Mouse (Mus musculus): ENCODE results near the gene Saysd1. TPM values are rescaled to one million over a fixed set of nuclear protein-coding genes. Genes with fewer than 3 reads are reported as not detected.

The Saysd1 gene
- polyA plus RNA-seq, 1 experiment from 2014 or later = 10.2 TPM

GRCm38 (mm10) chr14:20093493-20093892, 44.8 kb downstream of the Saysd1 start:
- H3K4me1 ChIP-seq = no peaks in the 10 kb centered on the region
- no peaks in the 10 kb centered on the region for H3K9me3 ChIP-seq (replicated peaks)
- 28% methylated on average over 7 of the region's 7 CpGs for WGBS
- H3K27ac ChIP-seq (replicated peaks) = no peak overlapping the region
- H3K4me3 ChIP-seq = no peak overlapping the region
- no peaks in the 10 kb centered on the region for H3K27me3 ChIP-seq (ENCODE audit: low read depth, poor library complexity, severe bottlenecking)
- H3K36me3 ChIP-seq = no peaks in the 10 kb centered on the region
- DNase-seq (ENCODE audit: low spot score) = peak; percentile 21

DNA sequence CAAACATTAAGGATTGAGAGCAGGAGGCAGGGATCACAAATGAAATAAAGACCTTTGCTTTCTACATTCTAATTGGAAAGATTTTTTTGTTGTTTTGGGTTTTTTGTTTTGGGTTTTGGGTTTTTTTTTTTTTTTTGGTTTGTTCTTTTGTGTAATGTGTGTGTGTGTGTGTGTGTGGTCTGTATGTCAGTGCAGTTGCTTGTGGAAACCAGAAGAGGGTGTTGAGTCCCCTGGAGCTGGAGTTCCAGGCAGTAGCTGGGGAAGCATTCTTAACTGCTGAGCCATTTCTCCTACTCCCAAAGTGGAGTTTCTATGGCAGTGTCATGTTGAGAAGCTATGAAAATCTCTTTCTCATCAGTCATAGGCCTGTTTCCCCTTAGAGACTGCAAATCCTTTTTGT, 54.0 kb downstream of the Saysd1 start:
- Histone ChIP-seq H3K36me3 (no peaks in the 10 kb centered on the region), H3K9me3 (replicated peaks) (no peaks in the 10 kb centered on the region), H3K27me3 (ENCODE audit: low read depth, poor library complexity, severe bottlenecking) (0 out of 2 replicates have a peak, but pooled peaks cover 4% of the 10 kb centered on the region), H3K4me3 (no peak overlapping the region), H3K4me1 (peaks cover 28% of the 10 kb centered on the region), H3K27ac (replicated peaks) (no peak overlapping the region)
- no peak for DNase-seq (ENCODE audit: low spot score)

- Histone ChIP-seq H3K36me3 (no peaks in the 10 kb centered on the region), H3K4me1 (peaks cover 28% of the 10 kb centered on the region), H3K27me3 (ENCODE audit: low read depth, poor library complexity, severe bottlenecking) (0 out of 2 replicates have a peak, but pooled peaks cover 4% of the 10 kb centered on the region), H3K9me3 (replicated peaks) (no peaks in the 10 kb centered on the region), H3K27ac (replicated peaks) (peak overlapping the region; percentile 95), H3K4me3 (peak overlapping the region; percentile 72)
- peak; percentile 93 for DNase-seq (ENCODE audit: low spot score)
- 3% methylated on average over 56 of the region's 56 CpGs for WGBS
Observed at GRCm38 (mm10) chr14:20082536-20083325, 55.6 kb downstream of the Saysd1 start.

DNA sequence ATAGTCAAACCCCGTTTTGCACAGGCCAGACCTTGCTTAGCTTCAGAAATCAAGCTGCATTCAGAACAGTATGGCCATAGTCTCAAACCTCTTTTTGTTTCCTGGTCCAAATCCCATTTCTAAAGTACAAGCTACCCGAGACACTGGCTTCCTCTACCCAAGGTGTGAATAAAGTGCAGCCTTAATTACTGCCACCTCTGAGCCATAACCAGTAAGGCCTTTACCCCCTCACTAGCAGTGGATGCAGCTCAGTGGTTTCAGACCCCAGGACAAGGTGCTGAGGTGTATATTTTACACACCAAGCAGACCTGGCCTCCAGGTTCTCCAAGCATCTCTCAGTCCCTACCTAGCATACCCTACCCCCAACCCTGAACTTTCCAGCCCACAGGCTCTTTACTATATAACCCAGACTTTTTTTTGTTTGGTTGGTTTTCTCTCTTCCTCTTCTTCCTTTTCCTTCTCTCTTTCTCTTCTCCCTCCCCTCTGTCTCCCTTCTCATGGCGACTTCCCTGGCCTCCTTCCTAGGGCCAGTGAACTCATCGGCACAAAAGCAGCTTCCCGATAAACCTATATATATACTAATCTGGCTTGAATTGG, 56.3 kb downstream of the Saysd1 start:
- no peaks in the 10 kb centered on the region for H3K36me3 ChIP-seq
- peak overlapping the region; percentile 95 for H3K27ac ChIP-seq (replicated peaks)
- no peak for DNase-seq (ENCODE audit: low spot score)
- 78% methylated on average over 5 of the region's 5 CpGs for WGBS
- peaks cover 28% of the 10 kb centered on the region for H3K4me1 ChIP-seq
- H3K27me3 ChIP-seq (ENCODE audit: low read depth, poor library complexity, severe bottlenecking) = 0 out of 2 replicates have a peak, but pooled peaks cover 4% of the 10 kb centered on the region
- peak overlapping the region; percentile 72 for H3K4me3 ChIP-seq
- H3K9me3 ChIP-seq (replicated peaks) = no peaks in the 10 kb centered on the region

GRCm38 (mm10) chr14:20081084-20081483, 57.2 kb downstream of the Saysd1 start:
- peaks cover 28% of the 10 kb centered on the region for H3K4me1 ChIP-seq
- DNase-seq (ENCODE audit: low spot score) = no peak
- H3K27me3 ChIP-seq (ENCODE audit: low read depth, poor library complexity, severe bottlenecking) = 0 out of 2 replicates have a peak, but pooled peaks cover 4% of the 10 kb centered on the region
- H3K4me3 ChIP-seq = no peak overlapping the region
- 90% methylated on average over 1 of the region's 1 CpGs for WGBS
- H3K27ac ChIP-seq (replicated peaks) = no peak overlapping the region
- H3K9me3 ChIP-seq (replicated peaks) = no peaks in the 10 kb centered on the region
- no peaks in the 10 kb centered on the region for H3K36me3 ChIP-seq

GRCm38 (mm10) chr14:20077181-20077580, 61.2 kb downstream of the Saysd1 start:
- Histone ChIP-seq H3K9me3 (replicated peaks) (no peaks in the 10 kb centered on the region), H3K4me1 (peaks cover 12% of the 10 kb centered on the region), H3K27me3 (ENCODE audit: low read depth, poor library complexity, severe bottlenecking) (no peaks in the 10 kb centered on the region), H3K27ac (replicated peaks) (no peak overlapping the region), H3K36me3 (no peaks in the 10 kb centered on the region), H3K4me3 (no peak overlapping the region)
- WGBS = 76% methylated on average over 6 of the region's 6 CpGs
- DNase-seq (ENCODE audit: low spot score) = no peak

DNA sequence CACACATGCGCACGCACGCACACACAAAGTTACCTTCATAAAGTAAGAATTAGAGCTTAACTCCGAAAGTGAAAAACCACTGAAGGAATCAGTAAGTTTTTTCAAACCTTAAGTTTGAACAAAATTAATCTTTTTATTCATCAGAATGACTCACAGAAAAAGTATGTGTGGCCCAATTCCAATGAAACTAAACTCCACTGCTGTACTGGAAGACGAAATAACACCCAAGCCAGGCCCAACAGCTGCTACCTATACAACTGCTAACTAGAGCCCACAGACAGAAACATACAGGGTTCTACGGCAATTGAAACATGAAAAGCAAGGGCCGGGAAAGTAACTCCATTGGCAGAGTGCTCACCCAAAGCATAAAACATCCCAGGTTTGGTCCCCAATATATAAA, 62.8 kb downstream of the Saysd1 start:
- no peak for DNase-seq (ENCODE audit: low spot score)
- H3K27me3 ChIP-seq (ENCODE audit: low read depth, poor library complexity, severe bottlenecking) = no peaks in the 10 kb centered on the region
- H3K36me3 ChIP-seq = no peaks in the 10 kb centered on the region
- H3K4me3 ChIP-seq = no peak overlapping the region
- no peak overlapping the region for H3K27ac ChIP-seq (replicated peaks)
- no peaks in the 10 kb centered on the region for H3K4me1 ChIP-seq
- no peaks in the 10 kb centered on the region for H3K9me3 ChIP-seq (replicated peaks)
- WGBS = 93% methylated on average over 7 of the region's 7 CpGs

DNA sequence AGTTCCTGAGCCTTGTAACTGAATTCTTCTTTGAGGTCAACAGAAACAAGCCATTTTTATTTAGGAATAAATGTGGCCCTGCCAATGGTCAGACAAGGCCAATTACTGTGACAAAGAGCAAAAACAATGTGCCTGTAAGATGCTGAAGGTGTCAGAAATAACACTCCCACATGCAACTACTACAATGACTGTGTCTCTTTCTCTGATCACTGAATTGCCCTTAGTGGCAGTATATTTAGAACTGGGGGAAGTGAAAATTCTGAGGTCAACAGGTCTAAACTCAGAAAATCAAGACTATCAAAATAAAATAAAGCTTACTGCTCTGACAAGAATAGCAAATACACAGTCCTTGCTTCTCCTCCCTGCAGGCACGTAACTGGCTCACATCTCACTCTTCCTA, 63.6 kb downstream of the Saysd1 start:
- no peaks in the 10 kb centered on the region for H3K36me3 ChIP-seq

GRCm38 (mm10) chr14:20070629-20071028, 67.7 kb downstream of the Saysd1 start:
- H3K4me3 ChIP-seq = no peak overlapping the region
- H3K27me3 ChIP-seq (ENCODE audit: low read depth, poor library complexity, severe bottlenecking) = no peaks in the 10 kb centered on the region
- H3K4me1 ChIP-seq = peaks cover 14% of the 10 kb centered on the region
- no peaks in the 10 kb centered on the region for H3K36me3 ChIP-seq
- no peak overlapping the region for H3K27ac ChIP-seq (replicated peaks)
- H3K9me3 ChIP-seq (replicated peaks) = no peaks in the 10 kb centered on the region
- DNase-seq (ENCODE audit: low spot score) = peak; percentile 23

More for the DNA sequence above, 63.6 kb downstream of the Saysd1 start:
- no peak for DNase-seq (ENCODE audit: low spot score)
- H3K27ac ChIP-seq (replicated peaks) = no peak overlapping the region
- no peaks in the 10 kb centered on the region for H3K4me1 ChIP-seq
- no peaks in the 10 kb centered on the region for H3K27me3 ChIP-seq (ENCODE audit: low read depth, poor library complexity, severe bottlenecking)
- no peak overlapping the region for H3K4me3 ChIP-seq
- H3K9me3 ChIP-seq (replicated peaks) = no peaks in the 10 kb centered on the region
- 66% methylated on average over 1 of the region's 1 CpGs for WGBS

- WGBS = 94% methylated on average over 2 of the region's 2 CpGs
- H3K27ac ChIP-seq (replicated peaks) = no peak overlapping the region
Observed at GRCm38 (mm10) chr14:20068365-20068764, 70.0 kb downstream of the Saysd1 start.

GRCm38 (mm10) chr14:20067293-20068074, 70.8 kb downstream of the Saysd1 start:
- H3K36me3 ChIP-seq = no peaks in the 10 kb centered on the region
- H3K27ac ChIP-seq (replicated peaks) = peak overlapping the region; percentile 60; the same call in 1 of the 2 replicates
- H3K9me3 ChIP-seq (replicated peaks) = no peaks in the 10 kb centered on the region
- 46% methylated on average over 18 of the region's 18 CpGs for WGBS
- no peaks in the 10 kb centered on the region for H3K27me3 ChIP-seq (ENCODE audit: low read depth, poor library complexity, severe bottlenecking)
- DNase-seq (ENCODE audit: low spot score) = peak; percentile 70
- H3K4me3 ChIP-seq = no peak overlapping the region
- peaks cover 14% of the 10 kb centered on the region for H3K4me1 ChIP-seq

More at GRCm38 (mm10) chr14:20068365-20068764, 70.0 kb downstream of the Saysd1 start:
- Histone ChIP-seq H3K4me3 (no peak overlapping the region), H3K36me3 (no peaks in the 10 kb centered on the region), H3K4me1 (peaks cover 14% of the 10 kb centered on the region), H3K9me3 (replicated peaks) (no peaks in the 10 kb centered on the region), H3K27me3 (ENCODE audit: low read depth, poor library complexity, severe bottlenecking) (no peaks in the 10 kb centered on the region)
- no peak for DNase-seq (ENCODE audit: low spot score)

DNA sequence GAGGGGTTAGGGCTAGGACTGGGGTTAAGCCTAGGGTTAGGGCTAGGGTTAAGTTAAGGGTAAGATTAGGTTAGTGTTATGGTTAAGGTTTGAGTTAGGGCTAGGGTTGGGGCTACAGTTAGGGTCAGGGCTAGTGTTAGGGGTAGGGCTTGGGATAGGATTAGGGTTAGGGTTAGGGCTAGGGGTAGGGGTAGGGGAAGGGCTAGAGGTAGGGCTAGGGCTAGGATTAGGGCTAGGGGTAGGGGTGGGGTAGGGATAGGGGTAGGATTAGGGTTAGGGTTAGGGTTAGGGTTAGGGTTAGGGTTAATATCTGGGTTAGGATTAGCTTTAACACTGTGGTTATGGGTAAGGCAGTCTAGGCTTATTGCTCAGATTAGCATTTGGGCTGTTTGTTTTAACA, 73.6 kb downstream of the Saysd1 start:
- Histone ChIP-seq H3K4me1 (peaks cover 14% of the 10 kb centered on the region), H3K27me3 (ENCODE audit: low read depth, poor library complexity, severe bottlenecking) (no peaks in the 10 kb centered on the region), H3K27ac (replicated peaks) (no peak overlapping the region), H3K4me3 (no peak overlapping the region), H3K36me3 (no peaks in the 10 kb centered on the region), H3K9me3 (replicated peaks) (no peaks in the 10 kb centered on the region)
- DNase-seq (ENCODE audit: low spot score) = no peak

GRCm38 (mm10) chr14:20048481-20048835, 89.9 kb downstream of the Saysd1 start:
- no peak for DNase-seq (ENCODE audit: low spot score)
- no peaks in the 10 kb centered on the region for H3K27me3 ChIP-seq (ENCODE audit: low read depth, poor library complexity, severe bottlenecking)
- H3K9me3 ChIP-seq (replicated peaks) = no peaks in the 10 kb centered on the region
- H3K27ac ChIP-seq (replicated peaks) = no peak overlapping the region
- WGBS = 15% methylated on average over 2 of the region's 2 CpGs
- no peak overlapping the region for H3K4me3 ChIP-seq
- H3K36me3 ChIP-seq = no peaks in the 10 kb centered on the region
- H3K4me1 ChIP-seq = peaks cover 20% of the 10 kb centered on the region
